Mouse (Mus musculus) kidney, adult 2 months (tissue): ENCODE measurements around the gene Dapl1. TPM values are rescaled to one million over a fixed set of nuclear protein-coding genes. Genes with fewer than 3 reads are reported as not detected.

Source experiments
- DNase-seq: peaks from one replicate; pipeline ENCODE4 v3.0.0; 2021
- H3K27ac ChIP-seq: fragments of 200-500 bp; 2 replicates; pipeline ENCODE4 v1.5.1; 2012; ENCODE audit warnings: low read depth, low read length, control low read depth, inconsistent platforms; ENCODE audit not compliant: insufficient read depth
- H3K27me3 ChIP-seq: fragments of 200-500 bp; replicated peaks from 2 replicates; pipeline ENCODE4 v1.6.1; 2012; ENCODE audit warnings: mild to moderate bottlenecking, moderate library complexity, low read length, inconsistent platforms; ENCODE audit not compliant: control insufficient read depth, insufficient read depth
- H3K36me3 ChIP-seq: fragments of 200-500 bp; 2 replicates; pipeline ENCODE4 v1.6.1; 2012; ENCODE audit warnings: mild to moderate bottlenecking, moderate library complexity, low read length, inconsistent platforms; ENCODE audit not compliant: control insufficient read depth, insufficient read depth
- H3K4me1 ChIP-seq: fragments of 200-500 bp; 2 replicates; pipeline ENCODE4 v1.6.1; 2011; ENCODE audit warnings: low read length; ENCODE audit not compliant: control insufficient read depth, insufficient read depth
- H3K4me3 ChIP-seq: fragments of 200-500 bp; 2 replicates; pipeline ENCODE4 v1.5.1; 2011; ENCODE audit warnings: mild to moderate bottlenecking, low read depth, low read length, control low read depth; ENCODE audit not compliant: insufficient read depth
- CTCF ChIP-seq: fragments of 200-500 bp; conservative IDR thresholded peaks from 2 replicates; pipeline ENCODE4 v1.5.1; 2011; ENCODE audit warnings: low read depth, mild to moderate bottlenecking, control low read depth, low read length, moderate library complexity, mixed read lengths; ENCODE audit not compliant: insufficient read depth, insufficient read length
- POLR2A ChIP-seq: fragments of 200-500 bp; IDR thresholded peaks from one replicate; pipeline ENCODE4 v1.6.1; 2011; ENCODE audit warnings: low read depth, low read length, control low read depth
- WGBS: fragments of 180-500 bp; shearing (Covaris S2); methylation state at CpG from one replicate; pipeline ENCODE4 v1.1.7; 2018; 5-methylcytosine and 5-hydroxymethylcytosine counted together
- polyA plus RNA-seq: library from polyadenylated mRNA; depleted of rRNA; stranded (reverse); fragments of >200 nt; gene quantifications from 2 replicates; pipeline ENCODE4 v1.2.3, GENCODE M21; 2012; rRNA removed

The Dapl1 gene
- polyA plus RNA-seq, 1 experiment, result 1.3 TPM

DNA sequence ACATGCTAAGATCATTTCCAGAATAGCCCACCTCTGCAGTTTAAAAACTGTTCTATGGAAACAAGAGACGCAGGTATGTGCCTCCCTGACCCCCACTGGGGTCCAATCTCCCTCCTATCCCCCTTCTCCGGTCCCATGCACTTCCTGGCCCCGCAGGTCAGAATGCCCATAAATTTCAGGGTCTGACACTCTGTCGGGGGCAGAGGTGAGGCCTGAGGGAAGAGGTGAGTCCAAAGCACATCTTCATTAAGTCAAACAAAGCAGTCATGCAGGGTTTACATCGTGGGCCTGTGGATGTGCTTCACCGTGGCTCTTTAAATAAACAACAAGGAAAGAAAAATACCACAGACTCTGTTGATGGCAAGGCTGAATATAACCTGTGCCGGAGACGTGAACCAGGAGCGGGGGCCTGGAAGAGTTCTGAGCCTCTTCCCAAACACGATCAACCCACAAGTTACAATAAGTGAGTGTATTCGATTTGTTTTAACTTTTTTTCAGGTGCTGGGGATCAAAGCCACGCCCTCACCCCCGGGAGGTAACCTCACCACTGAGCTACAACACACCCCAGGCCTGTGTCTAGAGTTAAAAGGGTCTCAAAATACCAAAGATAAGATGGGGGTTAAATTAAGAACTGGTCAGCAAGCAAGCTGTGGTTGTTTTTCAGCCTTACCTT is 59.9 kb downstream of the Dapl1 start:
- WGBS, result 49% methylated on average over 13 of the region's 13 CpGs
- H3K4me1 ChIP-seq, result no peaks in the 10 kb centered on the region
- H3K27ac ChIP-seq, result no peak overlapping the region
- TF ChIP-seq CTCF (no peak), POLR2A (no peak)
- no peak overlapping the region for H3K4me3 ChIP-seq
- H3K27me3 ChIP-seq, result no peaks in the 10 kb centered on the region
- H3K36me3 ChIP-seq, result no peaks in the 10 kb centered on the region
- no peak for DNase-seq

DNA sequence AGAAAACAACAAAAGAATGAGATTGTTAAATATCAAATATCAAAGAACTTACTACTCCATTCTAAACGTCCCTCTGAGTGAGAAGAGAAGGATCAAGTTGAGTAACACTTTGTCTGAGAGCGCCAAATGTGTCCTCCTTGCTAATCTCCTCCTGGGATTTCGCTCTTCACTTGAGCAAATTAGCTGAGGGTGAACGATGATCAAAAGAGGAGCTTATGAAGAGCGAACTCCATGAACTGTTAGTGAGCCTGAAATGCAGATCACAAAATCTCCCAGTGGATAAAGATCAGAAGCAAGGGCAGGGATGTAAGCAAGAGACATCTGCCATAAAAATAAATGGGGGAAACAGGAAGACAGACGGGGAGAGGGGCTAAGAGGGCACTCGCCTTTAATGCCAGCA is 60.5 kb downstream of the Dapl1 start:
- no peak for TF ChIP-seq CTCF
- no peak for TF ChIP-seq POLR2A
- no peak for DNase-seq
- H3K27ac ChIP-seq, result no peak overlapping the region
- no peak overlapping the region for H3K4me3 ChIP-seq
- H3K4me1 ChIP-seq, result no peaks in the 10 kb centered on the region
- no peaks in the 10 kb centered on the region for H3K36me3 ChIP-seq
- H3K27me3 ChIP-seq, result no peaks in the 10 kb centered on the region
- 75% methylated on average over 7 of the region's 7 CpGs for WGBS

DNA sequence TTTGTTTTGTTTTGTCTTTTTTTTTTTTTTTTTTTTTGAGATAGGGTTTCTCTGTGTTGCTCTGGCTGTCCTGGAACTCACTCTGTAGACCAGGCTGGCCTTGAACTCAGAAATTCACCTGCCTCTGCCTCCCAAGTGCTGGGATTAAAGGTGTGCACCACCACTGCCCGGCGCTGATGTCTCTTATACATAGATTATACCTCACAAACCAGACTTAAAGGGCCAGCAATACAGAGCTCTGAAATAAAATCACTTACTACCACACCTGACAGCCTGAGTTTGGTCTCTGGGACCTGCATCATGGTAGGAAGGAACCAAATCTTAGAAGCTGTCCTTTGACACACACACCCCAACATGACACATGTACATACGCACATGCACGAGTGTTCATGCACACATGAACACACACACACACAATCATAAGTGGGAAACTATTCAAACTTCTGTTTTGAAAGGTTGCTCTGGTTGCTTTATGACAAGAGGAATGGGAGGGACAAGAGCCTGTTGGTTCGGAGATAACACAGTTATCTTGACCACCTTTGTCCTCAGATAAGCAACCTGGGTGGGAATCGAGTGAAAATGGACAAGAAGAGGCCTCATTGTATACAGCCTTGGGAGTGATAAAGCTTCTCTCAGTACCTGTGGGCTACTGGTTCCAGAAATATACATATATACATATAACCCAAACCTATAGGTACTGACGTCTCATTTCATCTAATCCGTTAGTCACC is 63.1 kb downstream of the Dapl1 start:
- Histone ChIP-seq H3K36me3 (no peaks in the 10 kb centered on the region), H3K4me3 (no peak overlapping the region), H3K4me1 (no peaks in the 10 kb centered on the region), H3K27ac (no peak overlapping the region), H3K27me3 (no peaks in the 10 kb centered on the region)
- no peak for TF ChIP-seq POLR2A
- 95% methylated on average over 8 of the region's 8 CpGs for WGBS
- no peak for DNase-seq

DNA sequence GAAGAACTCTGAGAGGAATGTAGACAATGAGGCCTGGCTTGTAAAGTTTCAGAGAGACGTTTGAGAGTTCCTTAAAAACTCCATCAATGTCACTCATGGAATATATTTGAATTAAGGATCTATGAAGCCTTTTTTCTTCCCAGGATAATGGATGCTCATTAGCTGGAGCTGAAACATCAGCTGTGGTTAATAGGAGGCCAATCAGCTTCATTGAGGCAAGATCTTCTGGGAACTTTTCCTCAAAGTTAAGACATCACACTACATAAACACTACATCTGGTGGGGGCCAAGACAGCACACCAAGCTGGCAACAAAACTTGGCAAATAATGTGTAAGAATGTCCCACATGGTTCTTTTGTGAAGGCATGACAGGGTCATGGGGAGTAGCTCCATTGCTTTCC is 68.3 kb downstream of the Dapl1 start:
- Histone ChIP-seq H3K27ac (no peak overlapping the region), H3K36me3 (no peaks in the 10 kb centered on the region), H3K4me3 (no peak overlapping the region), H3K4me1 (no peaks in the 10 kb centered on the region), H3K27me3 (no peaks in the 10 kb centered on the region)
- TF ChIP-seq POLR2A (no peak), CTCF (no peak)
- DNase-seq, result no peak
- 58% methylated on average over 1 of the region's 1 CpGs for WGBS

DNA sequence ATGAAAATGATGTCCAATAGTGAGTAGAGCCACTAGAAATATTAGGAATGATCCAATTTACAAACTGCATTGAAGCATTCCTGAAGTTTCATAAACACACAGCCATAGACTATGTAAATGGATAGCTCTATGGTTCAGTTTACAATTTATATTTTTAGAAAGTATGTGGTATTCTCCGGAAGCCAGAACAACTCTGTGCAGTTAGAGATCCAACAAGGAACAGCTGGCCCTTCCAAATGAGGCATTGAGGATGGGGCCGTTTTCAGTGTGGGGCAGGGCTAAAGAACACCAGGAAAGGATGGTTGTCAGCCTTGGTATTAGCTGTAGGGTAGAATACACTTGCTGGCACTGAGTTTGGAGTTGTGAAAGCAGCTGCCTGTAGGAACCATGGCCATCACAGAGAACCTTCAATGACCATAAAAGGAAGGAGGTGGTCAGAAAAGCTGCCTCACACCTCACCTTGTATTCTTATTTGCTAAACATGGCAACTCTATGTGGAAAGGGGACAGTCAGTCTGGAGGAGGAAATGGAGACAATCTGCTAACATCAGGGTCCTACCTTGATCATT is 70.0 kb downstream of the Dapl1 start:
- DNase-seq, result no peak
- Histone ChIP-seq H3K27ac (no peak overlapping the region), H3K36me3 (no peaks in the 10 kb centered on the region), H3K27me3 (no peaks in the 10 kb centered on the region), H3K4me1 (no peaks in the 10 kb centered on the region), H3K4me3 (no peak overlapping the region)
- WGBS, result 87% methylated on average over 2 of the region's 2 CpGs
- TF ChIP-seq CTCF (no peak), POLR2A (no peak)

Other genes with a start within 250 kb of the Dapl1 start
- 24.0 and 29.5 TPM in 2 replicates for gene Tanc1, start 127.4 kb downstream of the Dapl1 start, polyA plus RNA-seq